Mouse (Mus musculus): ENCODE results near the gene Tmem108. TPM values are rescaled to one million over a fixed set of nuclear protein-coding genes. Genes with fewer than 3 reads are reported as not detected.
"Not testable (repeated sequence)": the region's sequence is repeated elsewhere in the genome, so short reads cannot be mapped to it uniquely, and the experiment has no call there.

The Tmem108 gene
- total RNA-seq, 2 experiments from 2014 or later: 41.6 to 43.7 TPM

GRCm38 (mm10) chr9:103693826-103694225, 67.8 kb downstream of the Tmem108 start:
- DNase-seq (ENCODE audit: extremely low spot score in 1 of 2, low spot score in 2 of 2): no peak
- intact Hi-C loops (cut with DNase I): no loop called here

DNA sequence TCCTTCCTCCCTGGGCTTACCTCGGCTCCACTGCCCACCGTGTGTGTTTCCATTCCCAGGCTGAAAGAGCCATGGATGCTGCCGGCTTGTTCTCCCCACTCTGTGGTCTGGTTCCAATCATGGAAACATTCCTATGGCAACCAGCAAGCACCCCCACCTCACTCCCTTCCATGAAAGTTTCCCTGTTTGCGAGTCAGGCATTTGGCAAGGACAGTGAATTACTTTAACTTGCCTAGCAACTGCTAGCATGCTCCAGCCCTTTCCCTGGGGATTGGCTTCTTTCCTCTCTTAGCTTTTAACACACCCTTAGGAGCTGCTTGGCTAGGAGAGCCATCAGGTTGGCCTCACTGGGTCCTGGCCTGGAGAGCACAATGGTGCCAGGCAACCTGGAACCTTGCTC, 68.9 kb downstream of the Tmem108 start:
- DNase-seq (ENCODE audit: extremely low spot score in 1 of 2, low spot score in 2 of 2): peak; percentile 40 to 77
- intact Hi-C loops (cut with DNase I): no loop called here

- no peak for DNase-seq (ENCODE audit: extremely low spot score in 1 of 2, low spot score in 2 of 2)
- intact Hi-C loops (cut with DNase I): no loop called here
These were observed 69.8 kb downstream of the Tmem108 start for GRCm38 (mm10) chr9:103691847-103692246.

GRCm38 (mm10) chr9:103690446-103690845, 71.2 kb downstream of the Tmem108 start:
- intact Hi-C loops (cut with DNase I): no loop called here
- no peak for DNase-seq (ENCODE audit: extremely low spot score in 1 of 2, low spot score in 2 of 2)

DNA sequence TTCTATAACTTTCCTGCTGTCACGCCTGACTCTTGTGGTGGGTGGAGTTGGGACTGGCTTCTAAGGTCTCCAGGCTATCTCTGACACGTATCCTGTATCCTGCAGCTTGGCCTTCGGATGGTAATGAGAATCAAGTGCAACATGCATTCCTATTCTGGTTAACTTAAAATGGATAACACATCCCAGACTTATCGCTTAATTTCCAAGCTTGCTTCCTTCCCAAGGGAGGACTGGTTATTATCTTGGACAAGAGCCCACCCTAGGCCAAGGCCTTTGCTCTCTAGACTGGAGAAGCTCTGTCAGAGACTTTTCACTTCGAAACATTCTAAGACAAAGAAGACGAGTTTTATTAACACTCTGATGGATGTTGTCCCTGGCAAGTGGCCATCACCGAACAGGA, 71.9 kb downstream of the Tmem108 start:
- intact Hi-C loops (cut with DNase I): no loop called here

GRCm38 (mm10) chr9:103689006-103689405, 72.6 kb downstream of the Tmem108 start:
- intact Hi-C loops (cut with DNase I): no loop called here
- no peak for DNase-seq (ENCODE audit: extremely low spot score in 1 of 2, low spot score in 2 of 2)

More for the DNA sequence above, 71.9 kb downstream of the Tmem108 start:
- no peak for DNase-seq (ENCODE audit: extremely low spot score in 1 of 2, low spot score in 2 of 2)

GRCm38 (mm10) chr9:103687130-103687529, 74.5 kb downstream of the Tmem108 start:
- intact Hi-C loops (cut with DNase I): no loop called here
- DNase-seq (ENCODE audit: extremely low spot score in 1 of 2, low spot score in 2 of 2): peak in 1 of 2 experiments; percentile 46

DNA sequence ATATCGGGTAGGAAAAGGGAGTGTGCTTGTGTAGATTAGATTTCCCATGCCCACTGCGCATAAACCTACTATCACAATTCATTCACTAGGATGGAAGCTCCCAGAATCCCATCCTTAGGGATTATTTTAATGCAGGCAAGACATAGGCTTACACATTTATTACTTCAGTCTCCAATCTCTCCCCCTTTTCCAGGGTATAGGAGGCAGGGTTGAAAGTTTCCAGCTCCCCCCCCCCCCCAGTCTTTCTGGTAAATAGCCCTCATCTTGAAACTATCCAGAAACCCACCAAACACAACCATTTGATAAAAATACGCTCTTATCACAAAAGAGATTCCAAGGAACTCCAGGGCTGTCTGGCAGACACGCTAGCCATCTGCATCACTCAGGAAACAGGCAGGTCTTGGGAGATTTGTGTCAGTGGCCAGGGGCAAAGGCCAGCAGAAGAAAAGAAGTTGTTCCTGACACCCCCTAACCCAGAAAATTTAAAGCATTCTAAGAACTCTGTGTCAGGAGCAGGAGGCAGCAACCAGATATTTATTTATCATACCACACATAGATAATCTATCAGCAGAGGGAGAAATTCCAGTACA, 79.8 kb downstream of the Tmem108 start:
- no peak for DNase-seq (ENCODE audit: extremely low spot score in 1 of 2, low spot score in 2 of 2)
- intact Hi-C loops (cut with DNase I): no loop called here

DNA sequence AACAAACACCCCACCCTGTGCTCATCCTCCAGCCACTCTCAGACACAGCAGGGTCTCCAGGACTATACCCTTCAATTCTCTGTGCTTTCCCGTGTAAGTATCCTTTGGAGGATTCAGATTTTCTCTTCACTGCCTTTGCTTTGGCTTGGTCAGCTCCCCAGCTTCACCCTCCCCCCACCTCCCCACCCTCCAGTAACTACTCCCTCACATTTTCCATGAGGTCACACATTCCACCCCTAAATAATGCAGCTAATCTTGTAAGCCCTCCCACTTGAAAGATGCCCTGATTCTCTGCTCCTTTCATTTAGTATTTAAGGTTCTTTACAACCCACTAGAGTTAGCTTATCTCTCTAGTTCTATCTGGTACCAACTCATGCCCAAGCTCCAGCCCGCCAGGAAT, 82.4 kb downstream of the Tmem108 start:
- no peak for DNase-seq (ENCODE audit: extremely low spot score in 1 of 2, low spot score in 2 of 2)
- intact Hi-C loops (cut with DNase I): no loop called here

- DNase-seq (ENCODE audit: extremely low spot score in 1 of 2, low spot score in 2 of 2): no peak
- intact Hi-C loops (cut with DNase I): no loop called here
These were observed 83.0 kb downstream of the Tmem108 start for GRCm38 (mm10) chr9:103678531-103679060.

DNA sequence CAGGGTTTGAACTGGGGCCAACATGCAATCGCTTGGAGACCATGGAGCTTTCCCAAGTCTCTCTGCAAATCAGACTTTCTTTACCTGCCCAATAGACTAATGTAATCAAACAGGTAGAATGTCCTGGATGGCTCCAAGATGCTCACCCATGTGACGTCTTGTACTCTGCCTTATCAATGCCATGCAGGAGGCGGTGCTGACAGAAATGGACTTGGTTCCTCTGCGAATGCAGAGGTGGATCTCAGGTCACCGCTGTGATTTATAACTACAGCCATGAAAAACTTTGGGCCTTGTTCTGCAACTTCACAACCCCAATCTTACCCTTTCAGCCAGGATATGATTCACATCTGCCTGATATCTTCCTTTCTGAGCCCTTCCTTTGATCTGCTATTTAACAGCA, 83.8 kb downstream of the Tmem108 start:
- intact Hi-C loops (cut with DNase I): no loop called here
- DNase-seq (ENCODE audit: extremely low spot score in 1 of 2, low spot score in 2 of 2): no peak

DNA sequence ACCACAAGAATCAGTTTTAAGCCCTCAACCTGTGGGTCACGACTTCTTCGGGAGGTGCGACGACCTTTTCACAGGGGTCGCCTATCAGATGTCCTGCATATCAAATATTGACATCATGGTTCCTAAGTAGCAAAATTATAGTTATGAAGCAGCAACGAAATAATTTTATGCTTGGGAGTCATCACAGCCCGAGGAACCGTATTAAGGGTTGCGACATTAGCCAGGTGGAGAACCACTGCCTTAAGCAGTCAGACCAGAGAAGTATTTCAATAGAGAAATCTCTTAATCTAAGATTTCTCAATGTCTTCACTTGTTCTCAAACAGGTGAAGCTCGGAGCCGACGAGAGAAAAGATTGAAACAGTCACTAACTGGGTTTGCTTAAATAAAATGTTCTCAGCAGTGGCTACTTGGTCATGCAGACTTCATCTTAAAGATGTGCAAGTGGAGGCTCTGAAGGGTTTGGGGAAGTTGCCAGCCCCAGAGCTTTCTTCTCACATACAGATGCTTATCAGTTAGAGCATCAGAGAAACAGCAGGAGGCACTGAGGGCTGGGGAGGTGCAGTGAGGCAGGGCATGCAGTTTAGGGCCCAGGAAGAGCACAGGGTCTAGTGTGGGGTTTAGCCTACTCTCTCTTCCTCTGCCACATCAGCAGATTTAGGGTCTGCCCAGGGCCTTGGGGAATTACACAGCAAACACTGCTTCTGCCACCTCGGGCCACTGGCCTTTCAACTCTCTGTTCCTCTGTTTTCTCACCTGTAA, 85.7 kb downstream of the Tmem108 start:
- intact Hi-C loops (cut with DNase I): no loop called here
- no peak for DNase-seq (ENCODE audit: extremely low spot score in 1 of 2, low spot score in 2 of 2)

GRCm38 (mm10) chr9:103672881-103673280, 88.8 kb downstream of the Tmem108 start:
- no peak for DNase-seq (ENCODE audit: extremely low spot score in 1 of 2, low spot score in 2 of 2)
- intact Hi-C loops (cut with DNase I): no loop called here

DNA sequence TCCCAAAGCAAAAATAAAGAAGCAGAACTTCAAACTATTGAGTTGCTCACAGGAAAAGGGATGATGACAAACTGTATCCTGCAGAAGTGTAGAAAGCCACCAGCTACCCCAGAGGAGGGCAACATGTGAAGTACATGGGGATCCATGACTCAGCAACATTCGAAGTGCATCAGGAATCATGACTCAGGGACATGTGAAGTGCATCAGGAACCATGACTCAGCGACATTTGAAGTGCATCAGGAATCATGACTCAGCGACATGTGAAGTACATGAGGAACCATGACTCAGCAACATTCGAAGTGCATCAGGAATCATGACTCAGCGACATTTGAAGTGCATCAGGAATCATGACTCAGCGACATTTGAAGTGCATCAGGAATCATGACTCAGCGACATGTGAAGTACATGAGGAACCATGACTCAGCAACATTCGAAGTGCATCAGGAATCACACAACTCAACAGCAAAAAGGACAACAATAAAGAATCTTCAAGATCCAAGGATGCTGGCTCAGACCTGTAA, 91.0 kb downstream of the Tmem108 start:
- DNase-seq (ENCODE audit: extremely low spot score in 1 of 2, low spot score in 2 of 2); intact Hi-C loops (cut with DNase I): not testable (repeated sequence)

- no peak for DNase-seq (ENCODE audit: extremely low spot score in 1 of 2, low spot score in 2 of 2)
- intact Hi-C loops (cut with DNase I): no loop called here
These were observed 92.8 kb downstream of the Tmem108 start for GRCm38 (mm10) chr9:103668830-103669229.

DNA sequence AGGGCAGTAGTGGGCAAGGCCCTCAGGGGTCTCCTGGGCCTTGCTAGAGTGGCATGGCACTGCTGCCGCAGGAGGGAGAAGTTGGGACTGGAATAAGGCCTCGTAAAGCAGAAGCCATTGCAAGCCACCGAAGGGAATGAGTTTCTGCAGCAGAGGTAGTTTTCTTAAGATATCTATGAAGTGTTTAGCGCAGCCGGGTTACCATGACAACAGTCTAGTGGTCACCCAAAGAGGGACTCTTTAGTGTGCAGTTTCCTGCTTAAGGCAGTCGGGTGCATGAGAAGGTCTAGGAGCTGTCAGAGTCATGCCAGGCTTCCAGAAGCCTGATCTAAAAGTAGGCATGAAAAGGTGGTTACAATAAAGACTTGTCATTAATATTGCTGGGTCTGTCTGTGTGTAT, 95.8 kb downstream of the Tmem108 start:
- intact Hi-C loops (cut with DNase I): no loop called here
- no peak for DNase-seq (ENCODE audit: extremely low spot score in 1 of 2, low spot score in 2 of 2)

DNA sequence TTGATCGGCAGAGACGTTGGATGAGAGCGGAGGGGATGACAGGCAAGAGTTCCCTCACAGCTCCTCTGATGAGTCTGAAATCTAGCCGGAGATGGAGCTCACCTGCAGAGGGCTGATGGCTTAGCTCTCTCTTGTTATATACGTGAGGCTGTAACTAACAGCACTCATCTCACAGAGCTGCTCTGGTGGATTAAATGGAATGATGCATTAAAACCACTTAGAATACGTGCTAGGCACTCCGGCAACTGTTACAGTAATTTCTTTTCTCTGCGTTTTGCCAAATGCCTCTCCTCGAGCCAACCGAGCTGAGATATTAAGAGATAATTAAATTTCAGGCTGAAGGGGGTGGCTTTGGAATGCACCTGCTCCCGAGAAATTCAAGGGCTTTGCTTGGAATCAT, 97.5 kb downstream of the Tmem108 start:
- intact Hi-C loops (cut with DNase I): no loop called here
- no peak for DNase-seq (ENCODE audit: extremely low spot score in 1 of 2, low spot score in 2 of 2)

DNA sequence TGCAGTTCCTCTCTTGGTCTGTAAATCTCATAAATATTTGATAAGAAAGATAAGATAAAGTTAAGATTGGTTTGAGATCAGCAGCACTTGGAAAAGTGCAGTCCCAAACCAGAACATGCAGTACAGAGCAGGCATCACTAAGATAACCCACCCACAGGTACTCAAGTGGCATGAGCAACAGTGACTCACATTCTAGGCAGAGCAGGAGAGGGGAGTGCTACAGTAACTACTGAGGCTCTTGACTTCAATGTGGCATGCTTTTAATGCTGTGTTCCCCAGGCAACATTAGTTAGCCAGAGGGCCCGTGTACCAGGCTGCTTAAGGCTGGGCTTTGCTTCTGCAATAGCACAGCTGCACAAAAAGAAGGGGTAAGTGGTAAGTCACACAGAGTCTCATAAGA, 99.8 kb downstream of the Tmem108 start:
- intact Hi-C loops (cut with DNase I): no loop called here
- DNase-seq (ENCODE audit: extremely low spot score in 1 of 2, low spot score in 2 of 2): no peak

- DNase-seq (ENCODE audit: extremely low spot score in 1 of 2, low spot score in 2 of 2): no peak
- intact Hi-C loops (cut with DNase I): no loop called here
These were observed 103.7 kb downstream of the Tmem108 start for GRCm38 (mm10) chr9:103657981-103658380.

All from left cerebral cortex, postnatal 10 days (tissue).